Mouse (Mus musculus) myocyte (in vitro differentiated cells): Measurements from ENCODE around the gene Abhd14a. TPM values are rescaled to one million over a fixed set of nuclear protein-coding genes. Genes with fewer than 3 reads are reported as not detected.

ENCODE experiments used
- H3K27me3 ChIP-seq: one replicate; pipeline ENCODE4 v1.6.1; 2011; ENCODE audit not compliant: control insufficient read depth, insufficient read depth, insufficient read length
- H3K36me3 ChIP-seq: one replicate; pipeline ENCODE4 v1.6.1; 2011; ENCODE audit not compliant: control insufficient read depth, insufficient read depth
- H3K4me2 ChIP-seq: one replicate; pipeline ENCODE4 v1.6.1; 2011; ENCODE audit warnings: low read depth, control low read depth
- H3K4me3 ChIP-seq: one replicate; pipeline ENCODE4 v1.5.1; 2011; ENCODE audit warnings: mild to moderate bottlenecking, control low read depth, moderate library complexity
- H3K79me2 ChIP-seq: one replicate; pipeline ENCODE4 v1.6.1; 2011; ENCODE audit not compliant: control insufficient read depth, insufficient read depth
- H3ac ChIP-seq: one replicate; pipeline ENCODE4 v1.6.1; 2011; ENCODE audit not compliant: control insufficient read depth, insufficient read length
- CEBPB ChIP-seq: IDR thresholded peaks from 2 replicates; pipeline ENCODE4 v1.6.1; 2011; ENCODE audit warnings: mild to moderate bottlenecking, moderate library complexity; ENCODE audit not compliant: poor library complexity, insufficient read depth, severe bottlenecking
- E2F4 ChIP-seq: IDR thresholded peaks from one replicate; pipeline ENCODE4 v1.6.1; 2011; ENCODE audit warnings: mild to moderate bottlenecking, control low read depth, moderate library complexity; ENCODE audit not compliant: insufficient read depth
- MAX ChIP-seq: IDR thresholded peaks from one replicate; pipeline ENCODE4 v1.6.1; 2011; ENCODE audit warnings: low read depth, mild to moderate bottlenecking, control low read depth
- MYOD1 ChIP-seq, 3 experiments: IDR thresholded peaks; one replicate each; pipeline ENCODE4 v1.6.1; 2011; ENCODE audit warnings: control low read depth in 2 of 3, low read depth in 2 of 3, mild to moderate bottlenecking in 2 of 3, moderate library complexity in 1 of 3; ENCODE audit not compliant: insufficient read length in 2 of 3, control insufficient read depth in 1 of 3
- MYOG ChIP-seq, 3 experiments: IDR thresholded peaks; one replicate each; pipeline ENCODE4 v1.6.1; 2011; ENCODE audit warnings: control low read depth in 2 of 3, low read depth in 2 of 3, mild to moderate bottlenecking in 2 of 3; ENCODE audit not compliant: insufficient read length in 2 of 3, control insufficient read depth in 1 of 3, insufficient read depth in 1 of 3
- POLR2A ChIP-seq: IDR thresholded peaks from one replicate; pipeline ENCODE4 v1.6.1; 2011; ENCODE audit warnings: low read depth, mild to moderate bottlenecking, control low read depth, moderate library complexity; ENCODE audit not compliant: insufficient read length
- POLR2AphosphoS2 ChIP-seq: IDR thresholded peaks from one replicate; pipeline ENCODE4 v1.6.1; 2011; ENCODE audit warnings: low read depth, control low read depth; ENCODE audit not compliant: insufficient read length
- REST ChIP-seq: IDR thresholded peaks from one replicate; pipeline ENCODE4 v1.6.1; 2011; ENCODE audit warnings: mild to moderate bottlenecking, control low read depth, moderate library complexity; ENCODE audit not compliant: insufficient read depth, insufficient read length
- SRF ChIP-seq: IDR thresholded peaks from one replicate; pipeline ENCODE4 v1.6.1; 2011; ENCODE audit warnings: low read depth; ENCODE audit not compliant: control insufficient read depth, insufficient read length
- TCF12 ChIP-seq: IDR thresholded peaks from one replicate; pipeline ENCODE4 v1.6.1; 2011; ENCODE audit warnings: mild to moderate bottlenecking, control low read depth; ENCODE audit not compliant: poor library complexity, insufficient read depth, severe bottlenecking
- TCF3 ChIP-seq: IDR thresholded peaks from one replicate; pipeline ENCODE4 v1.6.1; 2011; ENCODE audit warnings: low read depth, control low read depth; ENCODE audit not compliant: insufficient read length
- USF1 ChIP-seq: IDR thresholded peaks from one replicate; pipeline ENCODE4 v1.6.1; 2011; ENCODE audit warnings: low read depth, mild to moderate bottlenecking, control low read depth, moderate library complexity
- polyA plus RNA-seq: library from polyadenylated mRNA; unstranded; fragments of >200 nt; fragmentation: generic; extraction: Trizol; gene quantifications from one replicate; pipeline ENCODE4 v1.2.1, GENCODE M21; 2012; ENCODE audit warnings: missing spikeins

Gene Abhd14a
- polyA plus RNA-seq, 1 experiment: 19.2 TPM

DNA sequence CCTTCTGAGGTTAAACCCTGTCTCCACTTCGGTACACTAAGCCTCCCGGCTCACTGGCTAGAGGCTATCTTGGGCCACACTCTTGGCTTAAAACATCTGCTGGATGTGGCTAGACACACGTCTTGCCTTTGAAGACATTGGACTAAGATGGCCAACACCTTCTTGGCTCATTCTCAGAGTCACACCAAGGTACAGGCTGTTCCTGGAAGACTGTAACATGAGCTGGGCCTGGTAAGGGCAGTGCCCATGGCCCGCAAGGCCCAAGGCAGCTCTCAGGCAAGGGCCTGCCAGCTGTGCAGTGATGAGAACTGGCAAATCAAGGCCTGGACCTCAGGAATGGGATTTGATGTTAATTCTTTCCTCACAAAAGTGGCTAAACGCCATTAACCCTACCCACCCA lies 33.9 kb downstream of the Abhd14a start:
- Histone ChIP-seq H3K36me3 (no peaks in the 10 kb centered on the region), H3ac (no peak overlapping the region), H3K4me2 (no peak overlapping the region), H3K4me3 (no peak overlapping the region), H3K79me2 (no peaks in the 10 kb centered on the region), H3K27me3 (no peaks in the 10 kb centered on the region)
- TF ChIP-seq MYOD1 (IDR thresholded peaks at IDR 0.05; ENCODE audit: control insufficient read depth in 1 of 3, insufficient read length in 2 of 3, low read depth in 2 of 3) (peak in 1 of 3 experiments; percentile 60), MYOG (IDR thresholded peaks at IDR 0.05; ENCODE audit: control insufficient read depth in 1 of 3, insufficient read depth in 1 of 3, insufficient read length in 2 of 3, low read depth in 2 of 3) (peak in 1 of 3 experiments; percentile 46), POLR2A (no peak)

DNA sequence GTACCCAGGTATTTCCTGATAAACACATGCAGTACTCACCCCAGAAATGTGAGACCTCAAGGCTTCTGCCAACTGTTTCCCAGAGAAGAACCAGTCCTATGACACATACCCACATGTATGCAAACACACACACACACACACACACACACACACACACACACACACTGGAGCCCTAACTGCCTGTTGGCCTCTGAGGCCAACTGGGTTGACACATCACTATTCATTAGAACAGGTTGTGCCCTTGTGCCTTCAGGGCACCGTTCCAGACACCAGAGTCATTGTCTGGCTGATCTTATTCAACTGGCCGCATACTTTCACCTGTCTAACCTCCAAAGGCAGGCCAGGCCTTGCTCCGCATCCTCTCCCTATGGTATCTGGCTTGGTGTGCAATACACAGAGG lies 35.3 kb downstream of the Abhd14a start:
- Histone ChIP-seq H3K27me3 (no peaks in the 10 kb centered on the region), H3K36me3 (no peaks in the 10 kb centered on the region), H3K79me2 (no peaks in the 10 kb centered on the region), H3K4me3 (no peak overlapping the region), H3ac (no peak overlapping the region), H3K4me2 (no peak overlapping the region)
- TF ChIP-seq E2F4 (no peak), USF1 (no peak), MYOD1 (IDR thresholded peaks at IDR 0.05; ENCODE audit: control insufficient read depth in 1 of 3, insufficient read length in 2 of 3, low read depth in 2 of 3) (peak in 1 of 3 experiments; percentile 43), POLR2AphosphoS2 (no peak), MYOG (IDR thresholded peaks at IDR 0.05; ENCODE audit: control insufficient read depth in 1 of 3, insufficient read depth in 1 of 3, insufficient read length in 2 of 3, low read depth in 2 of 3) (peak in 1 of 3 experiments; percentile 56), REST (no peak)

- TF ChIP-seq TCF3 (no peak), CEBPB (no peak), E2F4 (no peak), REST (no peak), MYOG (IDR thresholded peaks at IDR 0.05; ENCODE audit: control insufficient read depth in 1 of 3, insufficient read depth in 1 of 3, insufficient read length in 2 of 3, low read depth in 2 of 3) (no peak), MYOD1 (IDR thresholded peaks at IDR 0.05; ENCODE audit: control insufficient read depth in 1 of 3, insufficient read length in 2 of 3, low read depth in 2 of 3) (no peak), POLR2A (no peak), MAX (no peak), TCF12 (no peak), SRF (no peak), POLR2AphosphoS2 (no peak), USF1 (no peak)
- H3K36me3 ChIP-seq: no peaks in the 10 kb centered on the region
- H3ac ChIP-seq: no peak overlapping the region
- no peak overlapping the region for H3K4me3 ChIP-seq
- no peaks in the 10 kb centered on the region for H3K79me2 ChIP-seq
- no peaks in the 10 kb centered on the region for H3K27me3 ChIP-seq
- H3K4me2 ChIP-seq: no peak overlapping the region
Observed at GRCm38 (mm10) chr9:106411729-106412128, 35.7 kb downstream of the Abhd14a start.

DNA sequence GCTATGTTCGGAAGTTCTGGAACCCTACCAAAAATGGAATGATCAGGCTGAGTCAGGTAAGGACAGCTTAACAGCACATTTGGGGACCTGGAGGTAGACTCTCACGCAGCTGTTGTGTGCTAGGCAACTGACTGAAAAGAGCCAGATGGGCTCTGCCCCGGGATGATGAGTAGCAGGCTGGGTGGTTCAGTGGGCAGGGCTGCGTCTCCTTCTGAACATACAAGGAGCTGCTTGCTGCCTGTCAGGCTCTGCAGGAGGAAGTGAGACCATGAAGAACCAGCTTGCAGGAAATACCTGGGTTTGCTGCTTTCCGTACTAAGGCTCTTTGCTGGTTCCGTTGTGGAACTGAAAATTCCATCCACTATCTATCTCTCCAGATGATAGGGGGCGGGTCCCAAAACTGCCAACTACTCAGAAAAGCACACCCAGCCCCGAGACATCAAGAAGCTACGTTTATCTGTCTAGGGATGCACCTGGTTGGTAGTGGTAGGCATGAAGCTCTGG lies 36.3 kb downstream of the Abhd14a start:
- TF ChIP-seq SRF: no peak
- TF ChIP-seq MYOG (IDR thresholded peaks at IDR 0.05; ENCODE audit: control insufficient read depth in 1 of 3, insufficient read depth in 1 of 3, insufficient read length in 2 of 3, low read depth in 2 of 3): peak in 1 of 3 experiments; percentile 52
- peak in 2 of 3 experiments; percentile 26 to 63 for TF ChIP-seq MYOD1 (IDR thresholded peaks at IDR 0.05; ENCODE audit: control insufficient read depth in 1 of 3, insufficient read length in 2 of 3, low read depth in 2 of 3)
- Histone ChIP-seq H3K4me3 (no peak overlapping the region), H3K79me2 (no peaks in the 10 kb centered on the region), H3ac (no peak overlapping the region), H3K4me2 (no peak overlapping the region), H3K27me3 (no peaks in the 10 kb centered on the region), H3K36me3 (no peaks in the 10 kb centered on the region)

DNA sequence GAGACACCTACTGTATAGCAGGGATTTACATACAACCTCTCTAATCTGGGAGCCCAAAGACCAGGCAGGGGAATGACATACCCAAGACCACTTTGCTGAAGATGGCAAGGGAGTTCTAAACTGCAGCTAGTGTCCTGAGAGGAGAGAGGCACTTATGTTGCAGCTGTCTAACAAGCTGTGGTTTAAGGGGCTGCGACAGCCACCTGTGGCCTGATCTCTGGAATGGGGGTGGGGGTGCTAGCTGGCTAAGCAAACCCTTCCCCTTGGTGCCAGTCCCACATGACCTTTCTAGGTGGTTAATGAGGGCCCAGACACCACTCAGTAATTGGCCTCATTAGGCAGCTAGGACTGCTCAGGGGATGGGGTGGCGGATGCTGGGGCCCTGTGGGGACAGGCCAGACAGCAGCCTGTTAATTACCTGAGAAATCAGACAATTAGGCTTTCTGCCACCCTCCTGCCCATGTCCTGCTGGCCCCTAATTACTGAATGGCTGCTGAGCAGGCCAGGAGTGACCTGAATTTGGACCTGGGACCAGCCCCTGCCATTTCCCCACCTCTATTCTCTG lies 37.3 kb downstream of the Abhd14a start:
- TF ChIP-seq MYOD1 (IDR thresholded peaks at IDR 0.05; ENCODE audit: control insufficient read depth in 1 of 3, insufficient read length in 2 of 3, low read depth in 2 of 3) (peak in 2 of 3 experiments; percentile 78 to 91), MAX (no peak), POLR2AphosphoS2 (no peak), TCF12 (no peak), USF1 (no peak), CEBPB (no peak), REST (no peak), MYOG (IDR thresholded peaks at IDR 0.05; ENCODE audit: control insufficient read depth in 1 of 3, insufficient read depth in 1 of 3, insufficient read length in 2 of 3, low read depth in 2 of 3) (peak; percentile 5 to 91 (median 76)), E2F4 (no peak), POLR2A (no peak), SRF (no peak)
- no peaks in the 10 kb centered on the region for H3K36me3 ChIP-seq
- H3K27me3 ChIP-seq: no peaks in the 10 kb centered on the region
- H3ac ChIP-seq: no peak overlapping the region
- H3K4me3 ChIP-seq: no peak overlapping the region
- H3K4me2 ChIP-seq: no peak overlapping the region
- no peaks in the 10 kb centered on the region for H3K79me2 ChIP-seq
